ENCODE assay signal across 9 mouse cellular contexts in the genomic region with DNA sequence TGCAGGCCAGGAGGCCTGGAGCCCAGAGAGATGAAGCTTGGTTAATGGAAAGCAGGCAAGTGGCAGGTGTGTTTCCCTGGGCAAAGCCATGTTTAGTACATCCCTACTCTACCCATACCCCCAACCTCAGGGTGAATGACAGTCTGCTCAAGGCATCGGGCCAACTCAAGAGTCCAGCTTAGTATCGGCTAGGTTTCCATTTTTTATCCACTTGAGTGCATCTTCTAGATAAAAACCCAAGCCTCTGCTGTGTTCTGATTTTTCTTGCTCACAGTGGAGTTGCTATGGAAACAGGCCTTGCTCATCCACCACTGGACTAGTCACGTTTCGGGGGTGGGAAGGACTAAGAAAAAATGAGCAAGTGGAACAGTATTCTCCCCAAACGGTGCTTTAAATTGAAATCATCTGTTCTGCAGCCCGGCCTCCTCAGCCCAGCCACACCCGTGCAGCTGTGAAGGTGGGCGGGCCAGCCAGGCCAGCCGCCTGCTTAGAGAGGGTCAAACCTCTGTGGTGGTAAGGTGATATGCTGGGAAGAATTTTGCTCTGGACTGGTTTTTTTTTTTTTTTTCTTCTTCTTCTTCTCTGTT.
DNase-seq lines count a peak whose midpoint lies in the region; ATAC-seq and TF ChIP-seq lines count a peak whose summit lies in the region.
"Had no signal": no experiment of that assay in that cellular context is flagged by ENCODE, and none has a peak within 500 bp of the region (broad histone marks: within the 10 kb centered on the region; RNA-seq: fewer than 3 reads in every experiment).

No protein-coding gene starts in this region.

- peak; percentile 89 for ATAC-seq in forebrain, postnatal 0 days
- peak; percentile 82 for ATAC-seq in midbrain, postnatal 0 days (ENCODE audit: low FRiP score)
- ATAC-seq in CD4-positive, CD25-positive, alpha-beta regulatory T cell, adult 4 months = no peak
- no peak for ATAC-seq in activated CD4-positive, CD25-positive, alpha-beta regulatory T cell, adult 4 months

- peak overlapping the region; percentile 73 for H3K27ac ChIP-seq in forebrain, postnatal 0 days (ENCODE audit: low read depth, low read length)
- H3K27ac ChIP-seq in midbrain, postnatal 0 days (ENCODE audit: low read depth, low read length) = peak overlapping the region; percentile 85
- H3K27ac ChIP-seq: stomach, embryonic 15.5 days had no signal

- H3K9ac ChIP-seq in forebrain, postnatal 0 days = no peak overlapping the region
- no peak overlapping the region for H3K9ac ChIP-seq in midbrain, postnatal 0 days (replicated peaks; ENCODE audit: low read length, poor library complexity, severe bottlenecking)
- H3K9ac ChIP-seq: stomach, embryonic 15.5 days had no signal

- no peaks in the 10 kb centered on the region for H3K4me1 ChIP-seq in forebrain, postnatal 0 days (ENCODE audit: insufficient read depth)
- H3K4me1 ChIP-seq in midbrain, postnatal 0 days (ENCODE audit: insufficient read depth, low read length) = peaks cover 10% of the 10 kb centered on the region; the same call in 1 of the 2 replicates
- H3K4me1 ChIP-seq: stomach, embryonic 15.5 days had no signal

- TF ChIP-seq CTCF in forebrain, postnatal 0 days (IDR thresholded peaks at IDR 0.05; ENCODE audit: low read depth) = no peak
- TF ChIP-seq CTCF in midbrain, postnatal 0 days (IDR thresholded peaks at IDR 0.05) = no peak

- peak; percentile 30 for DNase-seq in retina, postnatal 1 day
- DNase-seq in retina, embryonic 14.5 days (ENCODE audit: low spot score) = no peak
- peak; percentile 74 for DNase-seq in forebrain, postnatal 0 days
- DNase-seq in layer of hippocampus, adult 9-11 months = peak; percentile 77
- DNase-seq in midbrain, postnatal 0 days (ENCODE audit: low spot score) = peak; percentile 86
- no peak for DNase-seq in MN1 (ENCODE audit: low spot score)

- WGBS in forebrain, postnatal 0 days = 36% methylated on average over 9 of the region's 9 CpGs
- 21% methylated on average over 9 of the region's 9 CpGs for WGBS in midbrain, postnatal 0 days

- H3K27me3 ChIP-seq in forebrain, postnatal 0 days (ENCODE audit: insufficient read depth, low read length) = no peaks in the 10 kb centered on the region
- H3K27me3 ChIP-seq in midbrain, postnatal 0 days (ENCODE audit: insufficient read depth, low read length) = no peaks in the 10 kb centered on the region
- H3K27me3 ChIP-seq: stomach, embryonic 15.5 days had no signal

- no peaks in the 10 kb centered on the region for H3K36me3 ChIP-seq in forebrain, postnatal 0 days (ENCODE audit: insufficient read depth)
- H3K36me3 ChIP-seq in midbrain, postnatal 0 days (ENCODE audit: insufficient read depth, low read length) = no peaks in the 10 kb centered on the region
- H3K36me3 ChIP-seq: stomach, embryonic 15.5 days had no signal

- H3K4me3 ChIP-seq in forebrain, postnatal 0 days (ENCODE audit: low read depth, low read length) = no peak overlapping the region
- H3K4me3 ChIP-seq in midbrain, postnatal 0 days (ENCODE audit: low read depth, low read length) = no peak overlapping the region
- H3K4me3 ChIP-seq: stomach, embryonic 15.5 days had no signal

- H3K9me3 ChIP-seq in forebrain, postnatal 0 days (ENCODE audit: low read length) = no peaks in the 10 kb centered on the region
- H3K9me3 ChIP-seq in midbrain, postnatal 0 days (ENCODE audit: low read length) = no peaks in the 10 kb centered on the region
- H3K9me3 ChIP-seq: stomach, embryonic 15.5 days had no signal

- no peak overlapping the region for H3K4me2 ChIP-seq in forebrain, postnatal 0 days (ENCODE audit: low read depth)
- no peak overlapping the region for H3K4me2 ChIP-seq in midbrain, postnatal 0 days (ENCODE audit: low read depth, low read length, poor library complexity, severe bottlenecking)
- H3K4me2 ChIP-seq: stomach, embryonic 15.5 days had no signal

Comparison
In these comparisons a context has a peak if more than half of its experiments do, and no peak if none do; other contexts are left out.
1. DNase-seq: peak in retina, postnatal 1 day (single experiment), forebrain, postnatal 0 days (single experiment), layer of hippocampus, adult 9-11 months (single experiment) and midbrain, postnatal 0 days (single experiment); none in retina, embryonic 14.5 days (single experiment) and MN1 (single experiment).
2. ATAC-seq: peak in forebrain, postnatal 0 days (single experiment) and midbrain, postnatal 0 days (single experiment); none in CD4-positive, CD25-positive, alpha-beta regulatory T cell, adult 4 months (single experiment) and activated CD4-positive, CD25-positive, alpha-beta regulatory T cell, adult 4 months (single experiment).